Mouse (Mus musculus) limb, embryonic 14.5 days (tissue): ENCODE measurements at regions not wholly inside any gene's neighbourhood (a gene's known extent, or its start where the extent isn't known, plus 50 kb on each side); places are given as distances from the start of the nearest gene placed in this dataset.
A peak's percentile ranks its signal among the peaks of the same experiment; 100 is the strongest.

Experiments
- ATAC-seq: fragments of 200-750 bp; cut with Nextera tagmentation; 2 replicates; pipeline ENCODE4 v1.8.0; 2017; ENCODE audit warnings: low read depth, moderate number of reproducible peaks, moderate TSS enrichment; ENCODE audit not compliant: low FRiP score
- DNase-seq: peaks from one replicate; pipeline ENCODE4 v3.0.0-alpha.2; 2015; ENCODE audit warnings: low spot score
- H3K27ac ChIP-seq: fragments of 300-500 bp; sonication (generic); replicated peaks from 2 replicates; pipeline ENCODE4 v1.5.1; 2014; ENCODE audit warnings: low read depth, mild to moderate bottlenecking, low read length, moderate library complexity, mixed read lengths
- H3K27me3 ChIP-seq: fragments of 300-500 bp; sonication (generic); 2 replicates; pipeline ENCODE4 v1.6.1; 2014; ENCODE audit warnings: low read length, mixed read lengths; ENCODE audit not compliant: control insufficient read depth, insufficient read depth
- H3K36me3 ChIP-seq: fragments of 300-500 bp; sonication (generic); 2 replicates; pipeline ENCODE4 v1.6.1; 2014; ENCODE audit warnings: mild to moderate bottlenecking, low read length, moderate library complexity, mixed read lengths; ENCODE audit not compliant: control insufficient read depth, insufficient read depth
- H3K4me1 ChIP-seq: fragments of 300-500 bp; sonication (generic); 2 replicates; pipeline ENCODE4 v1.6.1; 2014; ENCODE audit warnings: antibody characterized with exemption, low read length, mixed read lengths; ENCODE audit not compliant: control insufficient read depth, insufficient read depth
- H3K4me2 ChIP-seq: fragments of 300-500 bp; sonication (generic); replicated peaks from 2 replicates; pipeline ENCODE4 v1.6.1; 2014; ENCODE audit warnings: low read depth, mild to moderate bottlenecking, low read length, moderate library complexity; ENCODE audit not compliant: severe bottlenecking
- H3K4me3 ChIP-seq: fragments of 300-500 bp; sonication (generic); replicated peaks from 2 replicates; pipeline ENCODE4 v1.5.1; 2014; ENCODE audit warnings: low read length
- H3K9ac ChIP-seq: fragments of 300-500 bp; sonication (generic); 2 replicates; pipeline ENCODE4 v1.6.1; 2014; ENCODE audit warnings: mild to moderate bottlenecking, low read depth, low read length, moderate library complexity; ENCODE audit not compliant: severe bottlenecking
- H3K9me3 ChIP-seq: fragments of 300-500 bp; sonication (generic); 2 replicates; pipeline ENCODE4 v1.6.1; 2016; ENCODE audit warnings: low read length; ENCODE audit not compliant: control insufficient read depth
- POLR2A ChIP-seq: fragments of 200-500 bp; IDR thresholded peaks from 2 replicates; pipeline ENCODE4 v1.8.0; 2012; ENCODE audit warnings: inconsistent platforms, mild to moderate bottlenecking, moderate library complexity, borderline replicate concordance; ENCODE audit not compliant: insufficient read depth, insufficient read length; ENCODE audit errors: extremely low read depth
- WGBS: fragments of 180-500 bp; shearing (Covaris S2); extraction: QIAGEN DNeasy Blood & Tissue Kit; methylation state at CpG from one replicate; pipeline ENCODE4 v1.1.7; 2014; 5-methylcytosine and 5-hydroxymethylcytosine counted together

- H3K9me3 ChIP-seq = no peaks in the 10 kb centered on the region
- ATAC-seq = no peak
- H3K4me3 ChIP-seq = no peak overlapping the region
- TF ChIP-seq POLR2A = no peak
- 63% methylated on average over 21 of the region's 22 CpGs for WGBS
- no peak overlapping the region for H3K4me2 ChIP-seq
- no peaks in the 10 kb centered on the region for H3K4me1 ChIP-seq
- no peak overlapping the region for H3K9ac ChIP-seq
- H3K27ac ChIP-seq = no peak overlapping the region
- no peaks in the 10 kb centered on the region for H3K36me3 ChIP-seq
- H3K27me3 ChIP-seq = no peaks in the 10 kb centered on the region
- DNase-seq = no peak
These were observed 596.1 kb downstream of the Nr2f2 start for GRCm38 (mm10) chr7:69770313-69770979.

DNA sequence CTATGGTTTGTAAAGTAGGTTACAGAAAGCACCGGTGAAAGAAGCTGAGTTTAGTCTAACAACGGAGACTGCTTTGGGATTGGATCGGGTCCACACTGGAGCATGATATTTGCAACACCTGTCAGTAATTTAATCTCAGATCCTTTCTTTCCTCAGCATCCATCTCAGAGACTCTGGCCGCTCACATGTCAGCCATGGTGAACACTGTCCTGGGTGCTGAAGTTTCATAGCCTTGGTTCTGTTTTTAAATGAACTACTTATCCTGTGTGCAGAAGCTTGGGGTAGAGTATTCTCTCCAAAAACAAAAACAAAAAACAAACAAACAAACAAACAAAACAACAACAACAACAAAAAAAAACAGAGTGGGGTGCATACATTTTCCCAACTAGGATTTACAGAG is 600.1 kb downstream of the Nr2f2 start:
- peak; percentile 51 for DNase-seq
- H3K9ac ChIP-seq = no peak overlapping the region
- H3K36me3 ChIP-seq = no peaks in the 10 kb centered on the region
- no peak overlapping the region for H3K4me2 ChIP-seq
- no peak for ATAC-seq
- no peak overlapping the region for H3K27ac ChIP-seq
- TF ChIP-seq POLR2A = no peak
- 40% methylated on average over 4 of the region's 4 CpGs for WGBS
- no peaks in the 10 kb centered on the region for H3K4me1 ChIP-seq
- H3K9me3 ChIP-seq = no peaks in the 10 kb centered on the region
- H3K27me3 ChIP-seq = no peaks in the 10 kb centered on the region
- H3K4me3 ChIP-seq = no peak overlapping the region

DNA sequence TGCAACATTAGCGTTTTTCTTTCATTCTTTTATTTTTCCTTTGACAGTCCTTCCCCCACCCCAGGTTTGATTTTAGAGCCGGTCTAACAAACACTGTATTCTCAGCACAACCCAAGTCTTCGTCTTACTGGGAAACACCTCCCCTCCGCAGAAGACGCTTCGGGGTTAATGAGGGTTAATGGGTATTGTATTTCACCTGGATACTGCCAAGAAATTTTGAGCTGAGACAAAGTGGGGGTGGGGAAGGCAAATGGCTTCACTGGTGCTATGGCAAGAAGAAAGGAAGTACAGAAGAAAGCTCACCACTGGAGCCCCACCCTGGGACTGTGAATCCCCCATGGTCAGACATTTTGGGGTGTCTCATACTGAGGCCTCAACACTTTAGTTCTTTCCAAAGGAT is 626.0 kb downstream of the Nr2f2 start:
- WGBS = 25% methylated on average over 6 of the region's 6 CpGs
- DNase-seq (no peak), ATAC-seq (no peak)
- H3K4me2 ChIP-seq = no peak overlapping the region
- no peak overlapping the region for H3K27ac ChIP-seq
- H3K9me3 ChIP-seq = no peaks in the 10 kb centered on the region
- no peaks in the 10 kb centered on the region; the same call in 1 of the 2 replicates for H3K4me1 ChIP-seq
- no peak for TF ChIP-seq POLR2A
- H3K4me3 ChIP-seq = no peak overlapping the region
- no peaks in the 10 kb centered on the region for H3K36me3 ChIP-seq
- no peaks in the 10 kb centered on the region for H3K27me3 ChIP-seq
- no peak overlapping the region for H3K9ac ChIP-seq

DNA sequence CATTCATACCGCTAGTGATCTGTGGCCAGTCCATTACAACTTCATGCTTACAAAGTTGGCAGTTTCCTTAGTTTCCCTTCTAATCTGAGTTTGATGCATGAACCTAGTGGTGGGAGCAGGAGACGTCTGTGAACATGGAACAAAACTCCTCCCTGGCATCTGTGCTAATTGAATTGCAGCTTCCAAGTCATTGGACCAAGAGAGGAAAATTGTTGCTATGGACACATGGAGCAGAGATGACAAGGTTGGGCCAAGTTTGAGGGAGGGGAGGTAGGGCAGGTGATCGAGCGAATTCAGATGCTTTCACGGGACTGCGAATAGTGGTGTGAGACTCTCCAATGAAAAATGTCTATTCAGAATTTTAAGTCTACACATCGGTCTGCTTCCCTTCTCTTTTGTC is 627.5 kb downstream of the Nr2f2 start:
- H3K36me3 ChIP-seq = no peaks in the 10 kb centered on the region
- WGBS = 87% methylated on average over 7 of the region's 7 CpGs
- no peak overlapping the region for H3K4me2 ChIP-seq
- no peak overlapping the region for H3K9ac ChIP-seq
- ATAC-seq = no peak
- H3K9me3 ChIP-seq = no peaks in the 10 kb centered on the region
- TF ChIP-seq POLR2A = no peak
- H3K4me3 ChIP-seq = no peak overlapping the region
- no peak for DNase-seq
- H3K4me1 ChIP-seq = no peaks in the 10 kb centered on the region; the same call in 1 of the 2 replicates
- H3K27ac ChIP-seq = no peak overlapping the region
- no peaks in the 10 kb centered on the region for H3K27me3 ChIP-seq

GRCm38 (mm10) chr7:69715081-69715480 is 651.5 kb downstream of the Nr2f2 start:
- 85% methylated on average over 5 of the region's 5 CpGs for WGBS
- Histone ChIP-seq H3K4me1 (no peaks in the 10 kb centered on the region), H3K9me3 (no peaks in the 10 kb centered on the region), H3K4me3 (no peak overlapping the region), H3K9ac (no peak overlapping the region), H3K27ac (no peak overlapping the region), H3K27me3 (no peaks in the 10 kb centered on the region), H3K4me2 (no peak overlapping the region), H3K36me3 (no peaks in the 10 kb centered on the region)
- no peak for TF ChIP-seq POLR2A
- ATAC-seq (no peak), DNase-seq (no peak)

DNA sequence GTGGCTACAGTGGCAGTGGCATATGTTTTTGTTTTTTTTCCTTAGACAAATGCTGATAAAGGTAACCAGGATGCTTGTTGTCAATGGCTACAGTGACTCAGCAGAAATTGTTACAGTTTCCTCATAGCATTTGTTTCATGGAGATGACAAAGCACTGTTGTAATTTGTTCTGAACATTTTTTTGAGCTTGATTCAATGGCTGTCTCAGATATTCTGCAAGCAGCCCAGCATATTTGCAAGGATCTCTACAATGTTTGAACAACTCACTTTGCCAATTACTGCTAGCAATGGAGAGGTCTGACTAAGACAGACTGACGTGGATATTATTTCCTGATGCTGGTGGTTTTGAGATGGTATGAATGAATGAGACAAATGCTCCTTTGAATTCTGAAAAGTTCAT is 696.3 kb downstream of the Nr2f2 start:
- Histone ChIP-seq H3K4me2 (no peak overlapping the region), H3K4me1 (no peaks in the 10 kb centered on the region), H3K9ac (no peak overlapping the region), H3K9me3 (no peaks in the 10 kb centered on the region), H3K36me3 (no peaks in the 10 kb centered on the region), H3K27me3 (no peaks in the 10 kb centered on the region), H3K27ac (no peak overlapping the region), H3K4me3 (no peak overlapping the region)
- ATAC-seq (no peak), DNase-seq (no peak)
- TF ChIP-seq POLR2A = no peak
- 72% methylated on average over 1 of the region's 1 CpGs for WGBS
